Mouse (Mus musculus) megakaryocyte, embryonic 14.5 days (primary cell): Measurements from ENCODE around the gene Gm20425.

Experiments
- FLI1 ChIP-seq: IDR thresholded peaks from 2 replicates; pipeline ENCODE4 v1.6.1; 2012; ENCODE audit warnings: low read length, inconsistent platforms, mixed read lengths
- GATA1 ChIP-seq: IDR thresholded peaks from 3 replicates; pipeline ENCODE4 v1.6.1; 2012; ENCODE audit warnings: mixed read lengths, low read length, inconsistent platforms, borderline replicate concordance

- no peak for TF ChIP-seq GATA1
- TF ChIP-seq FLI1: no peak
Observed at GRCm38 (mm10) chr9:103188416-103188815, 41.7 kb downstream of the Gm20425 start.
